Mouse (Mus musculus) liver, adult 10 weeks (tissue): ENCODE data around the gene Zmynd11. TPM values are rescaled to one million over a fixed set of nuclear protein-coding genes. Genes with fewer than 3 reads are reported as not detected.

Experiments used
- polyA plus RNA-seq: library from polyadenylated mRNA; stranded (reverse); fragments of 350-450 nt; fragmentation: Illumina TruSeq; extraction: RNeasy Lipid Tissue Mini Kit (QIAGEN cat#74804); gene quantifications from one replicate; pipeline ENCODE4 v1.2.3, GENCODE M21; 2014; ENCODE audit warnings: low read depth, low replicate concordance

Zmynd11 gene
- polyA plus RNA-seq = 55.0 TPM

DNA sequence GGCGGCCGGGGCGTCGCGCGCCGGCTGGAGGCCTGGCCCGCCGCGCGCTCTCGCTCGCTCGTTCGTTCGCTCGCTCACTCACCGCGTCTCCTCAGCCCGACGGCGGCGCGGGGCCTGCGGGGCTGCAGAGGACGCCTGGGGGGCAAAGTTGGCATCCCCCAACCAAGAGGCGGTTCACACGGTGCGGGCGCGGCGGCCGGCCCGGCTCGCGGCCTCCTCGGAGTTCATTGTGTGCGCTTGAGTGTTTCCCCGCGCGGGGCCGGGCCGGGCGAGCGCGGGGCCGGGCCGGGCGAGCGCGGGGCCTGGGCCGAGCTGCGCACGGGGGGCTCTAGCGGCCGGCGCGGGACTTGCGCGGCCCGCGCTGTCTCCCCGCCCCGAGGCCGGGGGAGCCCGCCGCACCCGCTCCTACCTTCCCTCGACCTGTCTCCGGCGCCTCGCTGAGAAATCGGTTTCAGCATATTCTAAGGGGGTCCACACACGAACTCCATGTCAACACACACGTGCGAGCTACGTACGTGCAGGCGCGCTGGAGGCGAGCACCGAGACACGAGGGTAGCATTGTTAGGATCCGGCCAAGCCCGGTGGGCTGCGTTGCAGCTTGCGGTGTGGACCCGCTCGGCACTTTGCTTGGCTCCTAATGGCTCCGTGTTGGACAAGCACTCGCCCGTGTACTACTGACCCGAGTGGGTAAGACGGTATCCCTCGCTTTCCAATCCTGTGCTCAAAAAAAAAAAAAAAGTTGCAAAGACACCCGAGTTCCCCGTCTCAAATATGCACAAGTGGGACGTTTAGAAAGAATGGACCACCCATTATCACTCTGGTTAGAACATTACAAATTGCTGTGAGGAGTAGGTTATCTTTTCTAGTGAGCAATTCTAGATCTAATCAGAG lies at the start of gene Zmynd11:
Gene Zmynd11 (minus strand): TSS at position 685 of the 891 bp plus-strand sequence.

